Mouse (Mus musculus) limb, embryonic 11.5 days (tissue): ENCODE results near the gene Cacnb1. TPM values are rescaled to one million over a fixed set of nuclear protein-coding genes. Genes with fewer than 3 reads are reported as not detected.

ENCODE experiments used
- ATAC-seq: fragments of 200-750 bp; cut with Nextera tagmentation; 2 replicates; pipeline ENCODE4 v1.8.0; 2017; ENCODE audit warnings: low read depth; ENCODE audit not compliant: insufficient number of reproducible peaks, low FRiP score, low TSS enrichment
- DNase-seq: peaks from one replicate; pipeline ENCODE4 v3.0.0-alpha.2; 2015; ENCODE audit warnings: low spot score
- H3K27ac ChIP-seq: fragments of 300-500 bp; sonication (generic); replicated peaks from 2 replicates; pipeline ENCODE4 v1.5.1; 2014; ENCODE audit warnings: low read depth, mild to moderate bottlenecking, low read length
- H3K27me3 ChIP-seq: fragments of 300-500 bp; sonication (generic); 2 replicates; pipeline ENCODE4 v1.6.1; 2014; ENCODE audit warnings: mild to moderate bottlenecking, low read length, mixed read lengths; ENCODE audit not compliant: control insufficient read depth, insufficient read depth
- H3K36me3 ChIP-seq: fragments of 300-500 bp; sonication (generic); 2 replicates; pipeline ENCODE4 v1.6.1; 2014; ENCODE audit warnings: mild to moderate bottlenecking, low read length, moderate library complexity, mixed read lengths; ENCODE audit not compliant: control insufficient read depth, insufficient read depth
- H3K4me1 ChIP-seq: fragments of 300-500 bp; sonication (generic); 2 replicates; pipeline ENCODE4 v1.6.1; 2014; ENCODE audit warnings: low read length, mixed read lengths; ENCODE audit not compliant: control insufficient read depth, insufficient read depth
- H3K4me2 ChIP-seq: fragments of 300-500 bp; sonication (generic); 2 replicates; pipeline ENCODE4 v1.6.1; 2014; ENCODE audit warnings: low read depth, mild to moderate bottlenecking, moderate library complexity; ENCODE audit not compliant: severe bottlenecking
- H3K4me3 ChIP-seq: fragments of 300-500 bp; sonication (generic); 2 replicates; pipeline ENCODE4 v1.5.1; 2014; ENCODE audit warnings: low read depth, low read length
- H3K9ac ChIP-seq: fragments of 300-500 bp; sonication (generic); 2 replicates; pipeline ENCODE4 v1.6.1; 2014; ENCODE audit warnings: mild to moderate bottlenecking, low read length
- H3K9me3 ChIP-seq: fragments of 300-500 bp; sonication (generic); 2 replicates; pipeline ENCODE4 v1.6.1; 2016; ENCODE audit warnings: low read length; ENCODE audit not compliant: control insufficient read depth
- WGBS: fragments of 180-500 bp; shearing (Covaris S2); extraction: QIAGEN DNeasy Blood & Tissue Kit; methylation state at CpG from one replicate; pipeline ENCODE4 v1.1.7; 2014; 5-methylcytosine and 5-hydroxymethylcytosine counted together
- polyA plus RNA-seq: library from polyadenylated mRNA; unstranded; fragments of >200 nt; fragmentation: Nextera tagmentation; extraction: Ambion mirVana; gene quantifications from 2 replicates; pipeline ENCODE4 v1.2.1, GENCODE M21; 2014

Cacnb1 gene
- polyA plus RNA-seq, 1 experiment from 2014 or later = 6.8 TPM

GRCm38 (mm10) chr11:98057466-98057865, 34.6 kb upstream of the Cacnb1 start:
- no peak for DNase-seq
- Histone ChIP-seq H3K4me2 (no peak overlapping the region), H3K4me3 (no peak overlapping the region), H3K4me1 (peaks cover 3% of the 10 kb centered on the region; the same call in 1 of the 2 replicates), H3K27ac (no peak overlapping the region), H3K27me3 (peaks cover 6% of the 10 kb centered on the region), H3K9me3 (no peaks in the 10 kb centered on the region), H3K9ac (no peak overlapping the region), H3K36me3 (no peaks in the 10 kb centered on the region)
- no peak for ATAC-seq
- WGBS = 27% methylated on average over 9 of the region's 9 CpGs

GRCm38 (mm10) chr11:98052989-98053834, 30.4 kb upstream of the Cacnb1 start, which contains the start of gene Stac2:
TSS of gene Stac2 (minus strand) at chr11:98053462.
- peak; percentile 90 for ATAC-seq
- H3K9me3 ChIP-seq = no peaks in the 10 kb centered on the region
- 2% methylated on average over 27 of the region's 48 CpGs for WGBS
- peak; percentile 88 for DNase-seq
- peak within 1 kb of the TSS; percentile 31 for H3K4me3 ChIP-seq
- H3K4me2 ChIP-seq = peak within 1 kb of the TSS; percentile 57
- H3K27me3 ChIP-seq = peaks cover 31% of the 10 kb centered on the region
- no peak within 1 kb of the TSS for H3K27ac ChIP-seq
- H3K4me1 ChIP-seq = peaks cover 3% of the 10 kb centered on the region; the same call in 1 of the 2 replicates
- no peaks in the 10 kb centered on the region for H3K36me3 ChIP-seq
- peak within 1 kb of the TSS; percentile 47 for H3K9ac ChIP-seq

- no peak overlapping the region for H3K27ac ChIP-seq
- H3K4me1 ChIP-seq = peaks cover 3% of the 10 kb centered on the region; the same call in 1 of the 2 replicates
- H3K4me3 ChIP-seq = peak overlapping the region; percentile 31
- ATAC-seq = no peak
- H3K27me3 ChIP-seq = peaks cover 31% of the 10 kb centered on the region
- peak overlapping the region; percentile 57 for H3K4me2 ChIP-seq
- no peaks in the 10 kb centered on the region for H3K36me3 ChIP-seq
- H3K9ac ChIP-seq = peak overlapping the region; percentile 47
- H3K9me3 ChIP-seq = no peaks in the 10 kb centered on the region
- under 1% methylated on average over 83 of the region's 83 CpGs for WGBS
- DNase-seq = peak; percentile 55
Observed at GRCm38 (mm10) chr11:98052129-98052988, 29.5 kb upstream of the Cacnb1 start.

GRCm38 (mm10) chr11:98051611-98052128, 28.8 kb upstream of the Cacnb1 start:
- H3K4me2 ChIP-seq = no peak overlapping the region
- H3K4me3 ChIP-seq = no peak overlapping the region; the same call in 1 of the 2 replicates

GRCm38 (mm10) chr11:98050940-98051339, 28.1 kb upstream of the Cacnb1 start:
- Histone ChIP-seq H3K36me3 (no peaks in the 10 kb centered on the region), H3K4me2 (no peak overlapping the region), H3K27ac (no peak overlapping the region), H3K9ac (no peak overlapping the region), H3K4me1 (peaks cover 3% of the 10 kb centered on the region; the same call in 1 of the 2 replicates), H3K9me3 (no peaks in the 10 kb centered on the region), H3K4me3 (no peak overlapping the region), H3K27me3 (peaks cover 31% of the 10 kb centered on the region)
- DNase-seq (no peak), ATAC-seq (no peak)
- 13% methylated on average over 2 of the region's 2 CpGs for WGBS

More at GRCm38 (mm10) chr11:98051611-98052128, 28.8 kb upstream of the Cacnb1 start:
- peaks cover 3% of the 10 kb centered on the region; the same call in 1 of the 2 replicates for H3K4me1 ChIP-seq
- no peak overlapping the region for H3K9ac ChIP-seq
- no peak overlapping the region for H3K27ac ChIP-seq
- H3K27me3 ChIP-seq = peaks cover 31% of the 10 kb centered on the region
- no peaks in the 10 kb centered on the region for H3K36me3 ChIP-seq
- no peak for ATAC-seq
- no peaks in the 10 kb centered on the region for H3K9me3 ChIP-seq
- 7% methylated on average over 12 of the region's 12 CpGs for WGBS
- DNase-seq = no peak

GRCm38 (mm10) chr11:98050520-98050815, 27.6 kb upstream of the Cacnb1 start:
- Histone ChIP-seq H3K9me3 (no peaks in the 10 kb centered on the region), H3K36me3 (no peaks in the 10 kb centered on the region), H3K27ac (no peak overlapping the region), H3K27me3 (peaks cover 31% of the 10 kb centered on the region), H3K4me3 (no peak overlapping the region), H3K4me1 (peaks cover 3% of the 10 kb centered on the region; the same call in 1 of the 2 replicates), H3K9ac (no peak overlapping the region), H3K4me2 (no peak overlapping the region)
- ATAC-seq (no peak), DNase-seq (no peak)
- 7% methylated on average over 2 of the region's 2 CpGs for WGBS

GRCm38 (mm10) chr11:98049672-98050519, 27.1 kb upstream of the Cacnb1 start:
- Histone ChIP-seq H3K27me3 (peaks cover 31% of the 10 kb centered on the region), H3K4me1 (peaks cover 3% of the 10 kb centered on the region; the same call in 1 of the 2 replicates), H3K4me3 (no peak overlapping the region), H3K9me3 (no peaks in the 10 kb centered on the region), H3K9ac (no peak overlapping the region), H3K36me3 (no peaks in the 10 kb centered on the region), H3K27ac (no peak overlapping the region), H3K4me2 (no peak overlapping the region)
- DNase-seq (no peak), ATAC-seq (no peak)
- 70% methylated on average over 14 of the region's 14 CpGs for WGBS
